ENCODE assay signal across 9 mouse cellular contexts in genomic region chr3:33955854-33956624, GRCm38 (mm10).
A peak's percentile ranks its signal among the peaks of the same experiment; 100 is the strongest.
DNase-seq lines count a peak whose midpoint lies in the region; ATAC-seq and TF ChIP-seq lines count a peak whose summit lies in the region.
"Had no signal": no experiment of that assay in that cellular context is flagged by ENCODE, and none has a peak within 500 bp of the region (broad histone marks: within the 10 kb centered on the region; RNA-seq: fewer than 3 reads in every experiment).

No protein-coding gene starts in this region.

- H3K9ac ChIP-seq in ES-Bruce4 (ENCODE audit: low read depth, poor library complexity, severe bottlenecking) = no peak overlapping the region
- H3K9ac ChIP-seq in forebrain, embryonic 13.5 days = no peak overlapping the region; the same call in 1 of the 2 replicates
- H3K9ac ChIP-seq in heart, postnatal 0 days (replicated peaks; ENCODE audit: low read depth, low read length) = no peak overlapping the region
- no peak overlapping the region for H3K9ac ChIP-seq in liver, embryonic 14.5 days (replicated peaks)
- no peak overlapping the region for H3K9ac ChIP-seq in neural tube, embryonic 12.5 days

- H3K36me3 ChIP-seq in ES-Bruce4 (ENCODE audit: control insufficient read depth, insufficient read depth, low read length, poor library complexity, severe bottlenecking) = no peaks in the 10 kb centered on the region
- H3K36me3 ChIP-seq in forebrain, embryonic 13.5 days (ENCODE audit: poor library complexity, severe bottlenecking) = no peaks in the 10 kb centered on the region
- no peaks in the 10 kb centered on the region for H3K36me3 ChIP-seq in heart, postnatal 0 days (replicated peaks; ENCODE audit: control insufficient read depth, insufficient read depth, low read length)
- no peaks in the 10 kb centered on the region for H3K36me3 ChIP-seq in liver, embryonic 14.5 days (replicated peaks; ENCODE audit: control insufficient read depth, insufficient read depth, low read depth)
- no peaks in the 10 kb centered on the region for H3K36me3 ChIP-seq in neural tube, embryonic 12.5 days

- WGBS in forebrain, embryonic 13.5 days = 2% methylated on average over 19 of the region's 19 CpGs
- WGBS in heart, postnatal 0 days = 3% methylated on average over 19 of the region's 19 CpGs
- WGBS in liver, embryonic 14.5 days (ENCODE audit: insufficient replicate concordance) = 3% methylated on average over 19 of the region's 19 CpGs
- WGBS in neural tube, embryonic 12.5 days = 2% methylated on average over 19 of the region's 19 CpGs

- peak overlapping the region; percentile 38 for H3K4me3 ChIP-seq in ES-Bruce4 (ENCODE audit: low read depth, low read length)
- peak overlapping the region; percentile 3; the same call in 1 of the 2 replicates for H3K4me3 ChIP-seq in forebrain, embryonic 13.5 days
- 0 out of 2 replicates have a peak overlapping the region, but pooled peaks have one; percentile 9 for H3K4me3 ChIP-seq in heart, postnatal 0 days (ENCODE audit: low read depth, low read length)
- H3K4me3 ChIP-seq in liver, embryonic 14.5 days (ENCODE audit: insufficient read depth in 1 of 2, low read depth in 2 of 2, low read length in 2 of 2) = no peak overlapping the region
- H3K4me3 ChIP-seq in neural tube, embryonic 12.5 days = no peak overlapping the region
- H3K4me3 ChIP-seq: myocyte had no signal

- TF ChIP-seq POLR2A in ES-Bruce4 (IDR thresholded peaks at IDR 0.05; ENCODE audit: insufficient read depth, low read length) = no peak

- peak overlapping the region; percentile 50 for H3K4me2 ChIP-seq in forebrain, embryonic 13.5 days
- peak overlapping the region; percentile 43 for H3K4me2 ChIP-seq in heart, postnatal 0 days (ENCODE audit: low read depth, low read length)
- no peak overlapping the region for H3K4me2 ChIP-seq in liver, embryonic 14.5 days (ENCODE audit: low read depth)
- peak overlapping the region; percentile 46 for H3K4me2 ChIP-seq in neural tube, embryonic 12.5 days (replicated peaks)

- H3K4me1 ChIP-seq in ES-Bruce4 (ENCODE audit: control insufficient read depth, insufficient read depth, low read length) = no peaks in the 10 kb centered on the region
- H3K4me1 ChIP-seq in forebrain, embryonic 13.5 days = peaks cover 14% of the 10 kb centered on the region
- H3K4me1 ChIP-seq in heart, postnatal 0 days (ENCODE audit: control insufficient read depth, insufficient read depth) = 0 out of 2 replicates have a peak, but pooled peaks cover 5% of the 10 kb centered on the region
- peaks cover 0 to 2% of the 10 kb centered on the region in 2 experiments; a peak in 1 of 4 replicates for H3K4me1 ChIP-seq in liver, embryonic 14.5 days (replicated peaks; ENCODE audit: control insufficient read depth in 2 of 2, insufficient read depth in 2 of 2, low read length in 1 of 2)
- H3K4me1 ChIP-seq in neural tube, embryonic 12.5 days = no peaks in the 10 kb centered on the region; the same call in 1 of the 2 replicates

- DNase-seq in c-Kit-positive CD71-positive TER-119-positive erythroid progenitor cells, embryonic 14.5 days (ENCODE audit: low spot score) = peak; percentile 74
- DNase-seq in heart, postnatal 0 days (ENCODE audit: low spot score) = peak; percentile 73
- peak; percentile 66 to 82 for DNase-seq in kidney, postnatal 36 days
- peak; percentile 45 to 62 (median 50) for DNase-seq in liver, embryonic 14.5 days (ENCODE audit: low read depth in 3 of 3, low spot score in 3 of 3)
- peak; percentile 29 for DNase-seq in telencephalon, adult 2 months (ENCODE audit: low read depth, low spot score)

- peak; percentile 85 for ATAC-seq in forebrain, embryonic 13.5 days
- peak; percentile 65 for ATAC-seq in heart, postnatal 0 days (ENCODE audit: insufficient read depth, low read depth)
- peak; percentile 41; the same call in 1 of the 2 replicates for ATAC-seq in liver, embryonic 14.5 days (ENCODE audit: insufficient read depth)
- peak; percentile 84 for ATAC-seq in neural tube, embryonic 12.5 days (ENCODE audit: low FRiP score, low read depth)

- no peaks in the 10 kb centered on the region for H3K9me3 ChIP-seq in ES-Bruce4 (replicated peaks; ENCODE audit: control insufficient read depth, insufficient read depth, low read length, poor library complexity, severe bottlenecking)
- no peaks in the 10 kb centered on the region for H3K9me3 ChIP-seq in forebrain, embryonic 13.5 days (replicated peaks)
- no peaks in the 10 kb centered on the region for H3K9me3 ChIP-seq in heart, postnatal 0 days (replicated peaks; ENCODE audit: control insufficient read depth, low read length)
- H3K9me3 ChIP-seq in liver, embryonic 14.5 days (ENCODE audit: control insufficient read depth, low read length) = no peaks in the 10 kb centered on the region
- H3K9me3 ChIP-seq in neural tube, embryonic 12.5 days = no peaks in the 10 kb centered on the region

- TF ChIP-seq EP300 in ES-Bruce4 (IDR thresholded peaks at IDR 0.05; ENCODE audit: insufficient read depth, low read depth, low read length) = no peak
- TF ChIP-seq EP300 in heart, postnatal 0 days (IDR thresholded peaks at IDR 0.05; ENCODE audit: low read depth) = no peak
- TF ChIP-seq EP300 in liver, embryonic 14.5 days (IDR thresholded peaks at IDR 0.05; ENCODE audit: low read depth) = no peak

- no peak overlapping the region for H3K27ac ChIP-seq in ES-Bruce4 (ENCODE audit: insufficient read depth, low read length)
- H3K27ac ChIP-seq in forebrain, embryonic 13.5 days = no peak overlapping the region
- no peak overlapping the region for H3K27ac ChIP-seq in heart, postnatal 0 days (ENCODE audit: low read depth)
- no peak overlapping the region for H3K27ac ChIP-seq in liver, embryonic 14.5 days
- H3K27ac ChIP-seq in neural tube, embryonic 12.5 days = no peak overlapping the region

- H3K27me3 ChIP-seq in ES-Bruce4 (ENCODE audit: control insufficient read depth, insufficient read depth, low read length, poor library complexity, severe bottlenecking) = no peaks in the 10 kb centered on the region
- peaks cover 13% of the 10 kb centered on the region for H3K27me3 ChIP-seq in forebrain, embryonic 13.5 days
- peaks cover 7% of the 10 kb centered on the region; the same call in 1 of the 2 replicates for H3K27me3 ChIP-seq in heart, postnatal 0 days (ENCODE audit: control insufficient read depth, insufficient read depth, low read length)
- no peaks in the 10 kb centered on the region for H3K27me3 ChIP-seq in liver, embryonic 14.5 days (ENCODE audit: control insufficient read depth, insufficient read depth, low read length)
- peaks cover 12% of the 10 kb centered on the region; the same call in 1 of the 2 replicates for H3K27me3 ChIP-seq in neural tube, embryonic 12.5 days (replicated peaks)

- peak; percentile 73 for TF ChIP-seq CTCF in ES-Bruce4 (IDR thresholded peaks at IDR 0.05; ENCODE audit: low read depth, low read length)
- peak; percentile 86 for TF ChIP-seq CTCF in heart, postnatal 0 days (IDR thresholded peaks at IDR 0.05; ENCODE audit: low read depth)
- peak; percentile 88 for TF ChIP-seq CTCF in liver, embryonic 14.5 days (IDR thresholded peaks at IDR 0.05; ENCODE audit: low read depth)

Comparison
In these comparisons a context has a peak if more than half of its experiments do, and no peak if none do; other contexts are left out.
1. H3K4me3 ChIP-seq: peak in ES-Bruce4 (single experiment), forebrain, embryonic 13.5 days (single experiment) and heart, postnatal 0 days (single experiment); none in liver, embryonic 14.5 days (0 of 2) and neural tube, embryonic 12.5 days (single experiment).
2. Peak in every context shown above with its lines, with median percentiles within 50 percentile points of each other: CTCF ChIP-seq, DNase-seq and ATAC-seq.